Mouse (Mus musculus) 3T3-L1 (cell line): ENCODE measurements at regions not wholly inside any gene's neighbourhood (a gene's known extent, or its start where the extent isn't known, plus 50 kb on each side); places are given as distances from the start of the nearest gene placed in this dataset.

Source experiments
- DNase-seq: peaks from one replicate; pipeline ENCODE4 v3.0.0-alpha.2; 2015; ENCODE audit warnings: low read depth, low spot score

DNA sequence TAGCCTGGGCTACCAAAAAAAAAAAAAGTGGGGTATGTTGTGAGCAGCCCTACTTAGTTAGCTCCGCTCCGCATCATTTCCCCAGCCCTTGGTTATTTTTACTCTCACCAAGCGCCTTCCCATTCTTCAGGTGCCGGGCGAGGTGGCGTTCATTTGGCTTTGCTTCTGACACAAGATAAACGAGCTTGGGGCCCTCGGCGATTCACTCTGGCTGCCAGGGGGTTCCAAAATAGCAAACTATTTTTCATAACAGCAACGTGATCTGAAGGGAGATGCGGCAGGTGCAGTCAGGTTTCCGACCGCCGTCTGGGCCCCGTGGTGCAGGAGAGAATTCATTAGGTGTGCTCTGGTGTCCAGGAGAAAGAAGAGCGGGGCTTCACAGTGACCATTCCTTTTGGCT is 403.6 kb upstream of the Rora start:
- no peak for DNase-seq

- DNase-seq = no peak
These were observed 399.4 kb upstream of the Rora start for GRCm38 (mm10) chr9:68254218-68254617.

- no peak for DNase-seq
These were observed 385.0 kb upstream of the Rora start for GRCm38 (mm10) chr9:68268551-68268950.

- no peak for DNase-seq
These were observed 351.2 kb upstream of the Rora start for GRCm38 (mm10) chr9:68302232-68302925.

- DNase-seq = no peak
These were observed 322.9 kb upstream of the Rora start for GRCm38 (mm10) chr9:68330721-68331120.

DNA sequence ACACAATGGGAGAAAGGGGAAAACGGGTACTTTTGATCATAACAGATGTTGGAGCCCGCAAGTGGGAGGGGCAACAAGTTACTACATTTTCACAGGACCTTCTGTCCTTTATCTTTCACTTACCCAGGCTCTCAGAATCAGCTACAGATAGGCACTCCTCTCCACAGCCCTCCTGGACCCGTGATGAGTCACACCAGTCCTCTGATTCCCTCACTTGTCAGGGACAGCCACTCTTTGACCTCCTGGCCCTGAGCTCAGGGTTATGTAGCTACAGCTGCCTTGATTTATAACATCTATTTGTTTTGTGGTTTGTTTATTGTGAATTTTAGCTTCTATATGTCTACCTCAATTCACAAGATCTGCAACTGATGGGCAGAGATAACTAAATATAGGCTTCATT is 312.7 kb upstream of the Rora start:
- DNase-seq = no peak

- no peak for DNase-seq
These were observed 312.1 kb upstream of the Rora start for GRCm38 (mm10) chr9:68341511-68341910.

DNA sequence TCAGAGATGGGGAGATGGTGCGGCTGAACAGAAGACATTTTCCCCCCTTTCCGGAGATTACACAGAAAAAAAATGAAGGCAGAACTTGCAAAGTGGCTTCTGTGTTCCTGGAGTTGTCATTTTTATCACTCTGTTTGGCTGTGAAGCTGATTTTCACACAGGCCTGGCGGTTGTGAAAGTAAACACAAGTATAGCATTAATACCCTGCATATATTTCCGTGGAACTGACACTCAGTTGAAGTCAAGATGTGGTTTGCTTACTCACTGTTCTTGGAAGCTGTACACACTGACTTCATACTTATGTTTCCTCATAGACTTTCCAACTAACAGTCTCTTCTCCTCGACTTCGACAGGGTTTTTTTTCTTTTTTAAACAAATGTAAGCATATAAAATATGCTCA is 306.2 kb upstream of the Rora start:
- peak; percentile 57 for DNase-seq

DNA sequence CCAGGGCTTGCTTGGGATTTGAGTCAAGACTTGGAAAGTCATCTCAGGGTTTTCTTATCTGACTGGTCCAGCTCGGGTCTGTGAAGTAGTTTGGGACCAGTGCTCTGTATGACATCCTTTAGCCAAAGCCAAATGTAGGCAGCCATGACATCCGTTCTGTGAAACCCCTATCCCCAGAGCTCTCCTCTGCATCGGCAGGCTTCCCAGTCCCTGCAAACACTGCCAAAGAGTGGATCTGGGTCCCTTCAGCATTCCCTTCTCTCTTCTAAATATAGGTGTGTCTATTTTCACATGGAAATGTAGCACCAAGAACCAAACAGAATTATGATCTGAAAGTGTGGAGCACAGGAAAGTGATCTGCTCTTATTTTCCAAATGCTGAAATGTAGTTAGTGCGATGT is 302.1 kb upstream of the Rora start:
- DNase-seq = no peak

GRCm38 (mm10) chr9:68354470-68354869 is 299.1 kb upstream of the Rora start:
- no peak for DNase-seq

GRCm38 (mm10) chr9:68356078-68356477 is 297.5 kb upstream of the Rora start:
- DNase-seq = peak; percentile 23

DNA sequence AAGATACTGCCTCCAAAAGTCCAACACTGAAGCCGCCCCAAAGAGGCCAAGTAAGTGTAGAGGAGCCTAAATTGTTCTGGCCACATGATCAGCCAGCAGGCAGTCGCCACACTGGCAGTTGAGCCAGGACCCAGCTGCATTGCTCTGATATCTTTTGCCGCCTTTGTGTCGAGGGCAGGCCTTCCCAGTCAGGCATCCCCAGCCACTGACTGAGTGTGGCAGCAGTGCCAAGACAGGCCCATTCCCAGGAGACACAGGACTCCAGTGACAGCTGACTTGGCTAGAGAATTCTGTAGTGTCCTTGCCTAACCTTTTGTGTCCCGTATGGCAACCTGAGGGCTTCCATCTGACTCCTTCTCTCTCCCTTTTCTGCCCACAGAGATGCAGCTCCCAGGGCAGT is 296.4 kb upstream of the Rora start:
- DNase-seq = no peak

- DNase-seq = no peak
These were observed 286.6 kb upstream of the Rora start for GRCm38 (mm10) chr9:68366973-68367372.

DNA sequence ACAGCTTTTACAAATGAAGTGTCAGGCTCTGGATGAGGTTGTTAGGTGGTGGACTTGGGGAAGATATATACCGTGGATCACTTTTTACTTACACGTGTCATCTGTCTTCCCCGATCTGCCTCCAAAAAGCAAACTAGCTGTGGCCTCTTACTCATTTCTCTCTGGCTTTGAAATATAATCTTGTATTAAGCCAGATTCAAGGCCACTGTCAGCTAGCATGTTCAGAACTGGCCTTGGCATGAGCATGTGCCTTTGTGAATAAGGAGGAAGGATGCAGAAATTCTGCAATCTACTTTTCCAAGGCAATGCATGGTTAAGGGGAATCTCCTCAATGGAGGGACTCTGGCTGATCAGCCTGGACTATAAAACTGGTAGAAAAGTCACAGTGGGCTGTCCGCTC is 286.0 kb upstream of the Rora start:
- no peak for DNase-seq

GRCm38 (mm10) chr9:68372726-68373125 is 280.9 kb upstream of the Rora start:
- DNase-seq = no peak

- peak; percentile 59 for DNase-seq
These were observed 277.4 kb upstream of the Rora start for GRCm38 (mm10) chr9:68376222-68376621.

- DNase-seq = no peak
These were observed 271.7 kb upstream of the Rora start for GRCm38 (mm10) chr9:68381871-68382270.

GRCm38 (mm10) chr9:68400930-68401329 is 252.7 kb upstream of the Rora start:
- DNase-seq = no peak

DNA sequence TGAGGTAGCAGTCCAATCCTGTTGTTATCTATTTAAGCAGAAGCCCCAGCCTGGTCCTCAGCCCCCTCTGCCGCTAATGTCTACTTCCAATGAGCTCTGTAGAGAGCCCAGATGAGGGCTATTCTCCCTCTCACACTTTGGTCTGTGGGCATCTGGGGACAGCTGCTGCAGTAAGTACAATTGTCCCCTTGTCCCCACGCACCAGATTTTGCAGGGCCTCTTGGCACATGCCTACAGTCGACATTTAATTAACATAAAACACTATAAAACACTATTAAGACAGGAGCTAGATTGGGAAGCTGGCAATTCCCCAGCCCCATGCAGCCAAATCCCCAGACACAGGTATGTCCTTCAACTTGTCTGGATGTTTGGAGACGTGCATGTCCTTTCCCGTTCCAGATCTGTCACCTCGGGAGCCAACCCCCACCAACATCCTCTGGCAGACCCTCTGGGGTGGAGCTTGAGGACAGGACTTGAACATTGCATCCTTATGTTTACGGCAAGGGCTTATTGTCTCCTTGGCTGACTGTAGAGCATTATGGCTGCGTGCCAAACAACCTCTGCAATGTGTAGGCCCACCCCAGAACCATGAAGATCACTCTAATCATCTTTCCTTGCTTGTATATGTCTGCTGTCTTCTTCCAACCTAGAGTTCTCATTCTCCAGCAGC is 251.3 kb upstream of the Rora start:
- DNase-seq = no peak

DNA sequence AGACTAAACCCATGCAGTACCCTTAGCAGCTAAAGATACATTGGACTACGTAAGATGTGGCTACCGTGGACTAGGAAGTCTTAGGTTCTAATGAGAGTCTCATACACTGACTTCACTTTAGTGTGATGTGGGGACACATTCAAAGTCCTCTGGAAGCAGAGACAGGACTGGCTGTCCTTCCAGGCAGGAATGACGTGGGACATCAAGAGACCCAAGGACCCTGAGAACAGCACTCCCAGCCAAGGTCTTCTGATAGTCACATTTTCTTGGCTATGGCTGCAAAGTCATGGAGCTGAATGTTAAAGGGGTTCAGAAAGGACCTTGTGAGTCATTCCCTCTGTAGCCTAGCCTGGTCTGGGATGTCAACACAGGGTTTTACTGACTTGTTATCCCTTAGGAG is 250.6 kb upstream of the Rora start:
- no peak for DNase-seq

DNA sequence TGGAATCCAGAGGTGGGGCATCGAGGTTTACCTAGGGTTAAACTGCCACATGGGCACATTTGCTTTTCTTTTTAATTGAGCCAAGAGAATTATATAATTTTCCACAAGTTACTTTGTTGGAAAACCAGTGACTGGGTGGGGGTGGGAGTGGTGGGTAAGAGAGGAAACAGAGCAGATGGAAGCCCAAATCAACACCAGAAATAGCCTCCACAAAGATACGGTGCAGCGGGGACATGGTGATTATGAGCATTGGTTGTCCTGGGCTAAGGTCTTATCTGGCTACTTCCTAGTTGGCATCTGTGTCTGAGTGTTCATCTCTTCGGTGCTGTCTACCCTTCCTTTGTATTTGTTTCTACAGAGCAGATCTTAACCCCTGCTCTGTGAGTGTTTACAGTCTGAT is 250.1 kb upstream of the Rora start:
- DNase-seq = no peak

DNA sequence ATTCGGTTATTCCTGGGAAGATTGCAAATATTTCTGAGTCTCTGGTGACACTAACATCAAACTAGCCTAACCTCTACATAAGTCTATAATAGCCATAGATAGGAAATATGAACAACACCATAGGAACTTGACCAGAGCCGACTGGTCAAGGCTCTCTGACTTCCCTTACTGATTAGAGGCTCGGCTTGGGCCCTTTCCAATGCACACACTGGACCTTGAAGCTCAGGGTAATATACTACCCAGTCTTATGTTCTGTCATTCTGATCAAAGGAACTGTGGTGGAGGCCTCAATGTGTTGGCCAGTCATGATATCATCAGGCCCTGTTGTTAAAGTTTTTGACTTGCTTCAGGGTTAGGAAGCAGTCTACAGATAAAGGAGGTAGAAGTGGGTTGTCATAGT is 243.8 kb upstream of the Rora start:
- no peak for DNase-seq

- DNase-seq = peak; percentile 92
These were observed 227.3 kb upstream of the Rora start for GRCm38 (mm10) chr9:68426286-68426685.

DNA sequence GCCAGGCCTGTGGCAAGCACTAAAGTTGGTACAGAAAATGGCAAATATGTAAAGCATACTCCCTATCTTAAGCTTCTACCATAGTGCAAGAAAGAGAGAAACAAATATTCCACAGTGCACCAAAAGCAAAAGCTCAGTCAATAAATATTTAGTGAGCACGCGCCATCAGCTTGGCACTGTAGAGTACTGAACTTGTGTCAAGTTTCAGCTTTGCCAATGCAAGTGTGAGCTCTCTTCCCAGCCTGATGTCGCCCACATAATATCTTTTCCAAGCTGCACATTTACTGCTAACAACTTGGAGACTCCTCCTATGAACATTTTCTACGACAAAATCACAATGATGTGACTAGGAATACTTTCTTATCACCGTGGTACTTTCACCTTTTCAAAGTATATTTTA is 190.8 kb upstream of the Rora start:
- DNase-seq = no peak
